Mouse (Mus musculus): ENCODE measurements around the gene Myadm.

DNA sequence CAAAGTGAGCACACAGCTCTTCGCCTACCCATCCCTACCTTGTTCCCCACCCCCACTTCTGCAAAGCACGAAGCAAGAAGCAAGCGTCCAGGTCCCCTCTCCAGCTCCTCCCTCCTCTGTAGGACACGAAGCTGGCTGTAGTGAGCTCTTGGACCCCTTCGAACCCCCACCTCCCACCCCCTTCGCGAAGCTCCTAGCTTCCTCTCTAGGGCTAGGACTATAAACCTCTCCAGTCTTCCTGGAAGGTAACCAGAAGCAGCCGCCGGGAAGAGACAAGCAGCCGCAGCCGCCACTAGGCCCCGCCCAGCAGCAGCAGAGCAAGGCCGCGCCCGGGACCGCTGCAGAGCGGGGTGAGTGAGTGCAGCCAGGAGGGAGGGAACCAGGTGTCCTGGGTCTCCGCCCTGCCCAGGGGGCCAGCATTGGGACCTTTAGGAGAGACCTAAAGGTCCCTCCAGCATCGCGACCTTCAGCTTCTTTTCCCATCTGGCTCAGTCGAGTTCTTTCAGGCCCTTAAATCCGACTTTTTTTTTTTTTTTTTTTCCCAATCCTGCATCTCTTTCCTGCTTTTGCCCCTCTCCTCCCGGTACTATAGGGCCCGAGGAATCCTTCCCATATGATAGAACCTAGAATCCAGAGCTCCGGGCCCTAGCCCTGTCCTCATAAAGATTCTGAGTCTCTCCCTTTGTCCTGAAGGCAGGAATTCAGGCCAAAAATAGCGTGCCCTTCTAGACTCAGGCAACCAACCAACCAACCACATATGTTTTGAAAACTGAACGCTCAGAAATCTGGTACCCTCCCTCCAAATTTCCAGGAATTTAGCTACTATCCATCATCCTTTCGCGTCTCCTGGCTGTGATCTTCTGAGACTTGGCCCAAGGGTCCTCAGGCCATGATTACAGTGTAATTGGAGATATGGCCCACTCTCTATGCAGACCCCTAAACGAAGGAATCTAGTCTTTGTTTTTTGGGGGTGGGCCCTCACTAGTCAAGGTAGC, at the start of gene Myadm, which contains the start of gene Prkcg:
- TF ChIP-seq CTCF (conservative IDR thresholded peaks at IDR 0.05; ENCODE audit: low read length) (no peak), POU5F1 (IDR thresholded peaks at IDR 0.05; ENCODE audit: borderline replicate concordance, low read length) (no peak)

Data from E14TG2a.4 (cell line).